Mouse (Mus musculus) thymus, adult 2 months (tissue): ENCODE results near the gene Nostrin.

Experiments
- CTCF ChIP-seq: fragments of 200-500 bp; IDR thresholded peaks from 2 replicates; pipeline ENCODE4 v1.5.1; 2012; ENCODE audit warnings: mild to moderate bottlenecking, control low read depth, low read length, moderate library complexity, borderline replicate concordance; ENCODE audit not compliant: control insufficient read depth, poor library complexity, insufficient read depth; ENCODE audit errors: extremely low read depth
- POLR2A ChIP-seq: fragments of 200-500 bp; IDR thresholded peaks from 2 replicates; pipeline ENCODE4 v1.6.1; 2012; ENCODE audit warnings: mild to moderate bottlenecking, low read length, control low read depth, moderate library complexity; ENCODE audit not compliant: control insufficient read depth, poor library complexity, insufficient read depth; ENCODE audit errors: extremely low read depth

GRCm38 (mm10) chr2:69188732-69189131 lies 53.1 kb downstream of the Nostrin start:
- TF ChIP-seq CTCF (no peak), POLR2A (no peak)
